Mouse (Mus musculus): ENCODE measurements around the gene Gca.

Gene Gca

DNA sequence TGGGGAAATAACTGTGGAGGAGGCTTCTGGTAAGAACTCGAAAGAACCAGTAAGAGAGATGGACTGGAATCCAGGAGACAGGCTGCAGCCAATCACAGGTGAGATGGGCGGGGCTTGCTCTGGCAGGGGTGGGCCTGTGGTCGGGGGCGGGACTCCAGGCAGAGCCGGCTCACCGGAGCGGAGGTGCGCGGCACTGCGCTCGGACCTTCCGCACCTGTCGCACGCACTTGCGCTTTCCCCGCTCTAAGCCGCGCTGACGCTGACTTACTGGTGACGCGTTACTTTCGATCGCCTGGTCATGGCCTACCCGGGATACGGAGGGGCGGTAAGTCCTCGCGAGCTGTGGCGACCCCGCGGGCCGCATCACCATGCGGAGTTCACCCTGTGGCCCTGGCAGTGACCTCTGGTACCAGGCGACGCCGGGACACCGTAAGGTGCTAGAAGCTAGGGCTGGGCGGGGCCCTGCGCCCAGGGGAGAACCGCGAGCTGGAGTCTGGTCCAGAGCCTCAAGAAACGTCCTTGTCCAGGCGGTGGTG is at the start of gene Gca:
Gene Gca, plus strand, starts transcription at position 151 of the 536 bp plus-strand sequence.
- POLR2A ChIA-PET, result interaction anchor here in 3 of 4 experiments (0.6 to 1.7 kb wide), 13 partner anchors 10 to 1681 kb away, joined by 3 to 7 read pairs (median 3); partner anchors contain the start of gene Dpp4 (in 1 of the 3)
- CTCF ChIA-PET, result interaction anchor here in 3 of 4 experiments (0.5 to 1.6 kb wide), 5 partner anchors 9 to 27 kb away, joined by 3 to 6 read pairs (median 3); no protein-coding TSS in a partner anchor

DNA sequence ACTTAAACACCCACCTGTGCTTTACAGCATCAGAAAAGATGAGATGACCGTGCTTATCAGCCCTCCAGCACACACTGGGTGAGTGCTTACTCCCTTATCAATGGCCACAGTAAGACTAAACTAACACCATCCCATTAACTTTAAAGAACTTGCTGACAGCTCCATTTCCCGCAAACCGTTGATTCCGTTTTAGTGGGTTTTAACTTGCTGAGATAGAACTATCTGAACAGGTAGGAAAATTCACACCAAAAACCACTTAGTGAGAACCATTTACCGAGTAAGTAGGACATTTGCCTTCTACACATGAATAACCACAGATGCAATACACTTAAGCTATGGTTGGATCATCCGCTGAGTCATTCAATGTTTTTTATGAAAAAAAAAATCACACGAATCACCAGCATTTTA is 45.1 kb upstream of the Gca start:
- CTCF ChIA-PET, result no interaction called here

DNA sequence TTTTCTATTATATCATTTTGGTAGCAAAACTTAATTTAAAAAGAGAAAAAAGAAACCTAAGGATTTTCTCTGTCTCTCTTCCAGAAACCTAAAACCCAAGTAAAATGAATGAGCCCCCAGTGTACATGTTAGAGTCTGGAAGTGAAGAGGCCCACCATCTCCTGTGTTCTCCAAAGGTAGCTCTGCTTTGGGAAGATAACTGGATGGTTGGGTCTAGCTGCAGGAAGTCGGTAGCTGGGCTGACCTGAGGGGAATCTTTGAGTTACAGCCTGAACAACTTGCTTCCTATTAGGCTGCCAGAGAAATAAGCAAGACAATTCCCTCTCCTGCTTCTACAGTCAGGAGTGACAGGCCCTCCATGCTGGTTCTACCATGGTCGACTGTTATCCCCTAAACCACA is 44.4 kb upstream of the Gca start:
- CTCF ChIA-PET, result interaction anchor here in 1 of 4 experiments (1.0 kb wide), 1 partner anchor 8 kb away, joined by 3 read pairs; no protein-coding TSS in a partner anchor

More for the DNA sequence above, 45.1 kb upstream of the Gca start:
- POLR2A ChIA-PET, result no interaction called here

DNA sequence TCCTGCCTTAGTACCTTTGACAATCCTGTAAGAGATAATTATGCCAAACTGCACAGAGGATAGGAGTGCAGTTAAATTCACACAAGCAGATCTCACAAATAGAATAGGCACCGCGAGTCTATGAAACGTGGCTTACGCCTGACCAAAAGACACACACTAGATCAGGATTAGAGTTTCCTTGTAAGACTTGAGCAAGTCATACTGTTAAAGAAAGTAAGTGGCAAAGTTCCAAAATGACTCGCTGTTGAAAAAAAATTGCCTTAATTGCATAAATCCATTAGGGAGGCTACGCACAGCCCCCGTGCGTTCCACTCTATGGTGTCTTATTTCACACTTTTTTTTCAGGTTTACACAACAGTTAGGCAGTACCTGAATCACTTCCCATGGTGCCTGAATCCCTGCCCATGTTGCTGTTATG is 41.1 kb upstream of the Gca start:
- ChIA-PET CTCF (interaction anchor here in 1 of 4 experiments (0.5 to 0.6 kb wide), 2 partner anchors 295 to 716 kb away, joined by 3 read pairs; no protein-coding TSS in a partner anchor), POLR2A (no interaction called here)

More for the DNA sequence above, 44.4 kb upstream of the Gca start:
- POLR2A ChIA-PET, result no interaction called here

DNA sequence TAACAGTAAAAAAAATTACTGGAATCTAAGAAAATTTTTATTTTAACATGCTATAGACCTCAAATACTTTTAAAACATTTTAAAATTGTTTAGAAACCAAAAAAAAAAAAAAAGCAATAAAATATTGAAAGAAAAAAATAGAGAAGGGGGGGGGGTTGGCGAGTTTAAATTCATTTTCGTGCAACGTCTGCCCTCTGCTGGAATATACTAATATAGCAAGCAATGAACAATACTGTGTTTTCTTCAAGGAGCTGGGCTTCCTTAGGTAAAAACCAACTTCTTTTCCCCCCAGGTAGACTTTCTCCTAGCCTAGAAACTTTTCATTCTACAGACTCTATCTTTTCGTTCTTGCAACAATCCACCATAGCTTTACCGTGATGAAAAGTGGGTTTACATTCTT is 36.4 kb upstream of the Gca start:
- CTCF ChIA-PET, result interaction anchor here (0.5 to 1.7 kb wide), 32 partner anchors 8 to 1035 kb away, joined by 3 to 26 read pairs (median 4); partner anchors contain the start of gene Psmd14 (in 1 of the 4)
- POLR2A ChIA-PET, result interaction anchor here in 2 of 4 experiments (0.5 to 0.7 kb wide), 2 partner anchors 178 to 324 kb away, joined by 3 read pairs; no protein-coding TSS in a partner anchor

DNA sequence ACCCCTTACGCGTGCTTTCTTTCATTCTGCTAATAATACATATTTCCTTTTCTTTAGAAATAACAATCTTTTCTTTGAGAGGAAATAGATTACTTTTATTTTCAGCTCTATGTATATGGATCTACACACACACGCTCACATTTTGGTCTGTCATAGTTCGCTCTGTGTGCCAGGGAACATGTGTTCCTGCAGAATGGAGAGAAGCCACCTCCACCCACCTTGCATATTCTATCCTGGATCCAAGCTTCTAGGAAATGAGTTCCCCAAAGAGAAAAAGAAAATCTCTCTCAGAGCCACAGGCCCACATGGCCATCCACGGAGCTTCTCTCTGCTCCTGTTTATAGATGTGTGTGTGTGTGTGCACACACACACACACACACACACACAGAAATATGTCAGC is 35.7 kb upstream of the Gca start:
- ChIA-PET CTCF (interaction anchor here (0.5 to 1.7 kb wide), 31 partner anchors 8 to 1036 kb away, joined by 3 to 26 read pairs (median 4); partner anchors contain the start of gene Psmd14 (in 1 of the 4)), POLR2A (interaction anchor here in 2 of 4 experiments (0.5 to 0.7 kb wide), 2 partner anchors 179 to 325 kb away, joined by 3 read pairs; no protein-coding TSS in a partner anchor)

DNA sequence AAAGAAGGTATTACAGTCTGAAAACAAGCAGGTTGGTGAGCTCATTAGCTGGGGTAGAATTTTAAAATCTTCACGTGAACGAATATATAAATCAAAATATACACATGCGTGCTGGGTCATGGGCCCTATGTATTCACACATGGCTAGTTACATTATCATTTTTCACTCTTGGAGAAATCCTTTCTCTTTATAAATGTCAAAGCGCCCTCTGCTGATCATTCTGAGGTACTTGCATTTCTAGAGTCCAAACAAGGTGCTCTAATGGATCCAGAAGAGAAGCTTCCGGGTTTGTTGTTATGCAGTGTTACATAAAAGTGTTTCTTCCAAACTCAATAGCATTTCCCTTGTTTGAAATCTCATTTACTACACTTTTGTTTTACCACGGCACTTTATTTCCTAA is 33.6 kb upstream of the Gca start:
- ChIA-PET CTCF (interaction anchor here (0.5 to 1.0 kb wide), 6 partner anchors 13 to 174 kb away, joined by 3 to 4 read pairs (median 3); partner anchors contain the start of gene Ifih1 (in 1 of the 4)), POLR2A (no interaction called here)

DNA sequence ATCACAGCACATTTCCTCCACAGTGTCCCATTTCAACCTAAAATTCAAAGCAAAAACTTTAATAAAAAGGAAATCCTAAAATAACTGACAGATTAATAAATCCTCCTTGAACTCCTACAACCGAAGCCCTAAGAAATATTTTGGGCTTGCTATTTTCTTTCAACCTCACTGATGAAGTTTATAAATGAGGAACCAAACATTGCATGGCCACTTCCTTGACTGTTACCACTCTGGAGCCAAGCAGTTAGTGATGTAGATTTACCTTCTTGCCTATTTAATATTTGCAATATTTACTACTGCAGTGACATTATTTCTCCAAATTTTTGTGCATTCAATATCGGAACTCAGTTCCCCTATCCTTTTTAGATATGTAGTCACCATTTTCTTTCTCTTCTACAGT is 24.2 kb upstream of the Gca start:
- CTCF ChIA-PET, result no interaction called here
- POLR2A ChIA-PET, result no interaction called here

DNA sequence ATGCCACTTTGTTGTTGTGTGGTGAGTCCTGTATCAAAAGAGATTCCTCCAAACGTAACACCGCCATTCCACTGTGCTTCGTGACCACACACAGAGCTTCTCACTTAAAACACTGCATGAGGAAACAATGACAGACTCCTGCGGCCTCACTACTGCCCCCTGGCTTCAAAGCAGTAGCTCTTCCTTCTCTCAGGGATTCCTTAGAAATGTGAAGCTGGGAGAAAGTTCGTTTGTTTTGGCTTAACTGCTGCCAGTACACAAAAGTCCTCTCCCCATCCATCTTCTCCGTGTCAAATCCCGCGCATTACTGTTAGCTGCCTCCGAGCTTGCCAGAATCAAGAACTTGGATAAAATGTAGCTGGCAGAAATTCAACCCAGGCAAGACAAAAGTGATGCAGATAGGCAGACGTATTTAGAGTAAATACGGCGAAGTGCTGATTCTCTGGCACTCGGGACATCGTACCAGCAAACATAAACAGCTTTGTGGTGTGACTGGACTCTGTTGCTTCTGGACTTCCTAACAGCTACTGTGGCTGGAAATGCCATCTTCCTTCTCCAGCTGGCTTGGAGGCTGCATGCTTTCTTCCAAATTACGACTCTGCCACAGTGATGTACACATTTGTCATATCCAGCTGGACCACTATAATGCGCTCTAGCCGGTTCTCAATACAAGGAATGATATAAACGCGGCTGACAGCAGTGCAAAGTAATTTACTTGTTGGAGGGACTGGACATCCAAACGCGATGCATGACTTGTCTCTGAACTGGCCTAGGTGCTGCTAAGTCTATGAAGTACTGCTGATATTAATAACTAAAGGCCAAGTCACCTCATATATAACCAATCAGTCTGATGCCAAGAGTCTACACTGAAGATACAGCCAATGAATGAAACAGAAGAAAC is 20.4 kb upstream of the Gca start:
- ChIA-PET POLR2A (interaction anchor here in 2 of 4 experiments (0.5 to 1.2 kb wide), 5 partner anchors 20 to 986 kb away, joined by 3 to 4 read pairs (median 3); partner anchors contain the start of gene Gca (in 1 of the 2)), CTCF (interaction anchor here (0.6 to 2.4 kb wide), 30 partner anchors 9 to 288 kb away, joined by 3 to 13 read pairs (median 4); partner anchors contain the start of genes Gca (in 2 of the 4) and Gcg (in 1 of the 4))

DNA sequence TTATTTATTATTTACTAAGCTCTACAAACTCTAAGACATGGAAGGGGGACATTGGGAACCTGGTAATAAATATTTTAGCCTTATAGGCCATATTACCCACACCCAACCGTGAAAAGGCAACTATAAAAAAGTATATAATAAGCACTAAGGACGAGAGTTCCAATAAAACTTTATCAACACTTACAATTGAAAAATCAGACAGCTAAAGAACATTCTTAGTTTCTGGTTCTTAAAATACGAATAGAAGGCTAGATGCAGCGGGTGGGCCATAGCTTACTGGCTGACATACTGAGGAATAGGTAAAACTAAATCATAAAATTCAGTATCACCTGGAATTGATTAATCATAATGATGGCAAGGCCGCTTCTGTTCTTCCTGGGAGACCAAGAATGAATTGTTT is 19.2 kb upstream of the Gca start:
- CTCF ChIA-PET, result interaction anchor here in 1 of 4 experiments (2.4 kb wide), 1 partner anchor 17 kb away, joined by 10 read pairs; no protein-coding TSS in a partner anchor
- POLR2A ChIA-PET, result no interaction called here

DNA sequence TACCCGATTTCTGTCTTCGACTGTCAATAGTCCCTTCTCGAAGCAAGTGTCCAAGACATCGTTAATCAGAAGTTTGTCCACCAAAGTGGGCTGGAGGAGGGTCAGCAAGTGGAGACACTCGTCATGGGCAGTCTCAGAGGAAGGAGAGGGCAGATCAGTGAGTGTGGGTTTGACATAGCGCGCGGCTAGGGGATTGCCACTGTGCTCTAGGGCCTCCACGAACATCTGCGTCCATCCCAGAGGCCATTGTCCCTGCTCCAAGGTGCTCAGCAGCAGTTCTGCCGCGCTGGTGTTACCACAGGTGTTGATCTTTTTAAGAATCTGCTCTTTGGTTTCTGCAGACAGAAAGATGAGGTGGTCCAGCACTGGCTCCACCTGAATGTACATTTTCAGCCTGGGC is 18.6 kb upstream of the Gca start:
- CTCF ChIA-PET, result interaction anchor here in 2 of 4 experiments (0.7 to 0.8 kb wide), 2 partner anchors 10 to 15 kb away, joined by 3 read pairs; no protein-coding TSS in a partner anchor
- POLR2A ChIA-PET, result no interaction called here

DNA sequence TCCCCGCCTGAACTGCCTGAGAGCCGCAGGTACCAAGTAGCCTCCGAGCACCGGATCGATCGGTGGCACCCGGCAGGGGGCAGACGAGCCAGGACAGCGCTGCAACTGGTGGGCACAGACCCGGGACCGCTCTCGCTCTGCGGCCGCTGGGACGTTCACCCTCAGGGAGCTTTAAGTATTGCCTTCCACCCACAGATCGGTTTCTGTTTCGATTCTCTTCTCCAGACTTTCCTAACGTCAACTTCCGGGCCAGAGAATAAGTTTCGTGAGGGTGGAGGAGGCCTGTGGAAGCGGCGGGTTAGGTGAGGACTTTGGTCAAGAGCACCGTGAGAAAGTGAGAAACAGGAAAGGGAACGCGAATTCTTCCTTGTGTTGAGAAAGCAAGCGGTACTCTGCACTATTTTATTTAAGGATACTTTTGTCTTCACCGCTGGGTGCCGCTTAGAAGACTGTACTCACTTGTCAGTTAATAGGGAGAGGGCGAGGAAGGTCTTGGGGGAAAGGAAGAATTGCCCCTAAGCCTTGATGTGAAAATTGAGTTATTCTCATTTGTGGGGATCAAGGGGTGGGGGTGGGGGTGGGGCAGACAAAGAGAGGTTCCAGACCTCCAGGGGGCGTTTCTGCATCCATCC is 18.0 kb upstream of the Gca start, which contains the start of gene Ifih1:
Gene Ifih1, minus strand, starts transcription at position 242 of the 632 bp plus-strand sequence.
- ChIA-PET POLR2A (no interaction called here), CTCF (interaction anchor here in 3 of 4 experiments (0.7 to 0.8 kb wide), 3 partner anchors 9 to 15 kb away, joined by 3 read pairs; no protein-coding TSS in a partner anchor)

DNA sequence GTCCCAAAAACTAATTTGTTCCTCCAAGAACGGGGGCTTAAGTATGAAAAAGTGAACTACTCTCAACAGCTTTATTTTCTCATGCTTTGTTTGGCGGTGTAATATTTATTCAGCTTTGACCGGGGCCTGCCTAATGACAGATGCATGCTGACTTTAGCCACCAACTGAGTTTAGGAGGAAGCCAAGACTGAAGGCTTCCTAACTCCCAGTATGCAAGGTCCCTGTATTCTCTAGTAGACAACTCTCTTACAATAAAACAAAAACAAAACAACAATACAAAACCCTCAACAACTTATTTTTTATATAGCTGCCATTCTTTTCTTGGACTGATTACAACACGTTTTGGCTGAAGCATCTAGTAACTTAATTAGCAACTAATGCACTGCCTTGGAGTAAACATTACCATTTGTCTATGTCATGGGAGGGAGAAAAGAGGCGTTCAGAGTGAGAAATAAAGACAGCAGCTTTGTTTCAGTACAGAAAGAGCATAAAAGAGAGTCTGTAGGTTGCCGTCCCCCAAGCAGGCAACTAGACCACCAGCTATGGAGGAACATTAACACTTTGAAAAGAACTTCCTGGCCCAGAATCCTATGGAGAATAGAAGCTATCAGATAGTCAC is 17.3 kb upstream of the Gca start:
- POLR2A ChIA-PET, result interaction anchor here in 1 of 4 experiments (0.6 kb wide), 1 partner anchor 936 kb away, joined by 4 read pairs; no protein-coding TSS in a partner anchor
- CTCF ChIA-PET, result interaction anchor here in 3 of 4 experiments (0.6 to 0.8 kb wide), 4 partner anchors 14 to 1926 kb away, joined by 3 read pairs; no protein-coding TSS in a partner anchor

DNA sequence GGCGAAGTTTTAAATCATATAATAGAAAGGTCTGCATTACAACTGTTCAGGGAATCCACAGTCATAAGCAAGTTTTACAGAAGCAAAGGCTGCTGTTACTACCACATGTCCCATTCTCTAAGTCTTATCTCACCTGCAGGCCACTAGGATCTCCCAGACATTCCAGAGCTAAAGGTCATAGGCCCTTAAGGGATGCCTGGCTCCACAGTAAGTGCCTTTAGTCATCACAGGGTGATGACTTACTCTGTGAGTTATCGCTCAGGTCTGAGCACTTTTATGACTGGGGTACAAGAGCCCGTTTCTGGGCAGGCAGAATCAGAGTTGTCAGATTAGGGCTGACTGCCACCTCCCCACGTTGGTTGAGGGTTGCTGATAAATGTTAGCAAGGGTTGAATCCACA is 12.2 kb upstream of the Gca start:
- CTCF ChIA-PET, result no interaction called here
- POLR2A ChIA-PET, result no interaction called here

DNA sequence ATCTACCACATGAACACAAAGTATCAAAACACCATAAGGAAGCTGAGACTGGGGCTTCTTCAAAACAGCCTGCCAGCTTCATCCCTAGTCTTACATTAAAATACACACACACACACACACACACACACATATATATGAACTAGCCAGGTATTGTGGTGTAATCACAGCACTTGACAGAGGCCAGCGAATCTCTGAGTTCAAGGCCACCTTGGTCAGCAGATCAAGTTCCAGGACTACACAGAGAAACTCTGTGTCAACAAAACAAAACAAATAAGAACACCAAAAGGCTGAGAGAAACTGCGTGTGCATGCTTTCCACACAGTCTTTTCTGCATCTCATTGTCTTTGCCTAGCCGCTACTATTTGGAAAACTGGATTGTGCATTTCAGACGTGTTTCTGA is 11.6 kb upstream of the Gca start:
- ChIA-PET CTCF (interaction anchor here in 1 of 4 experiments (1.0 kb wide), 1 partner anchor 9 kb away, joined by 3 read pairs; no protein-coding TSS in a partner anchor), POLR2A (no interaction called here)

DNA sequence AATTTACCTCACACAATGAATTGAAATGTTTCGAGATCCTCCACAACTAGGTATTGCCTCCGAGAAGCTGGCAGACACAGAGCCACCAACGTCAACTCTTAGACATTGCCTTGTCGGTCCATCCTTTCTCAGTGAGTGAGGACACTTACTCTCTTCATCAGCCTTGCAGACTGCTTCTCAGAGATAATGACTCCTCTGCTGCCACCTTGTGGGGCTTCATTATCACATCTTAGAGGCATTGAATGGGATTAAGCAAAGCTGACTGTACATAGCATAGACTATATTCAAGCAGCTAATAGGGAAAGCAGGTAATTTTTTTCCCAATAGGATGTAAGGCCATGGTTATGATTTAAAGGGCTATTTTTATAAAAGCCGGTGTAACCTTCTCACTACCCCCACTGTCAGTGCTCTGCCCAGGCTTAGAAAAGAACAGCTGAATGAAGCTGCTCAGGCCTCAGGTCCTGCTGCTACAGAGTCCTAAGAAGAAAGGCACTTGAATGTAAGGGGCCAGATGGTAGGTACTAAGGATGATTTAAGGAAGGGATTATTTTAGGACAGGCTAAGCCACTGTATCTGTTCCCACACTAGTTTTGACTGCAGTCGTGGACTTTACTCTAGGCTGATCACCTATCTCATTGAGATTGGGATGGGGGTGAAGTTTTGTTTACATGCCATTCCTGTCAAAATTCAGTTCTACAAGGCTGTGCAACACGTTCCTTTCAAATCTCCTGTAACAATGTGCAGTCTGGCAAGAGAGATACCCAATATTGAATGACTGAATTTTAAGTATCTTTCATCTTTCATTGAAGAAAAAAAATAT is 9.4 kb upstream of the Gca start:
- POLR2A ChIA-PET, result no interaction called here
- CTCF ChIA-PET, result interaction anchor here (0.8 to 2.6 kb wide), 6 partner anchors 9 to 11 kb away, joined by 3 to 13 read pairs (median 4); partner anchors contain the start of genes Gca (in 1 of the 4) and Ifih1 (in 1 of the 4)

DNA sequence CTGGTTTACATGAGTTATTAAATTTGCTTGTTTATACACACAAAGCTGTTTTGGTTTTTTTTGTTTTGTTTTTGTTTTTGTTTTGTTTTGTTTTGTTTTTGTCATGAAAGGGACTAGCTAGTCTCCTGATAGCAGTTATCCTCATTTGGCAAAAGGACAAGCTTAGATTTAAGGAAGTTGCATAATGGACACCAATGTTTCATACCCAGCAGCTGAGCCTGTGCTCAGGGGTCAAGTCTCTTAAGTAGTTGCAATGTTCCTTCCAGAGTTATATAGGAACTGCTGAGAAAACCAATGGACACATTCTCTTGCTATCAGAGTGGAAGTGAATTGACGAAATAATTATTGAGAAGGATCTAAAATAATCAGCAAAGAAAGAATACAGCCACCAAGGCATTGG is 8.0 kb upstream of the Gca start:
- ChIA-PET POLR2A (no interaction called here), CTCF (interaction anchor here in 1 of 4 experiments (2.6 kb wide), 1 partner anchor 12 kb away, joined by 13 read pairs; no protein-coding TSS in a partner anchor)
